Mouse (Mus musculus) layer of hippocampus, adult 8-10 months (tissue): Measurements from ENCODE around the gene Col19a1. TPM values are rescaled to one million over a fixed set of nuclear protein-coding genes. Genes with fewer than 3 reads are reported as not detected.

Experiments
- DNase-seq, 2 experiments: peaks; one replicate each; pipeline ENCODE4 v3.0.0; 2022; ENCODE audit warnings: low spot score in 2 of 2
- total RNA-seq, 4 experiments: library from RNA; stranded (reverse); gene quantifications; 2 replicates each; pipeline ENCODE4 v1.2.4; 2022

The Col19a1 gene
- total RNA-seq, 4 experiments from 2014 or later = 17.7 to 25.7 (median 21.8) TPM

GRCm38 (mm10) chr1:24230428-24230827 lies 356.8 kb downstream of the Col19a1 start:
- no peak for DNase-seq

GRCm38 (mm10) chr1:24229552-24229951 lies 357.7 kb downstream of the Col19a1 start:
- DNase-seq = no peak

- DNase-seq = no peak
Measured at GRCm38 (mm10) chr1:24226941-24227711, 360.1 kb downstream of the Col19a1 start.

GRCm38 (mm10) chr1:24225825-24226526 lies 361.3 kb downstream of the Col19a1 start:
- DNase-seq = no peak

- peak; percentile 25 to 43 for DNase-seq
Measured at GRCm38 (mm10) chr1:24222981-24223612, 364.2 kb downstream of the Col19a1 start.

GRCm38 (mm10) chr1:24222231-24222630 lies 365.0 kb downstream of the Col19a1 start:
- DNase-seq = no peak

GRCm38 (mm10) chr1:24219041-24219440 lies 368.2 kb downstream of the Col19a1 start:
- DNase-seq = no peak

Other genes starting within 250 kb of the Col19a1 start
- gene Lmbrd1, start 91.2 kb upstream of the Col19a1 start, total RNA-seq = 100 to 1,000 TPM; 110 to 121 (median 115) TPM